Mouse (Mus musculus) midbrain, postnatal 0 days (tissue): ENCODE results near the gene Mtg2. TPM values are rescaled to one million over a fixed set of nuclear protein-coding genes. Genes with fewer than 3 reads are reported as not detected.

Experiments
- ATAC-seq: fragments of 200-750 bp; cut with Nextera tagmentation; 2 replicates; pipeline ENCODE4 v1.8.0; 2017; ENCODE audit warnings: moderate number of reproducible peaks, mild to moderate bottlenecking, moderate TSS enrichment, moderate library complexity; ENCODE audit not compliant: low FRiP score
- DNase-seq: peaks from one replicate; pipeline ENCODE4 v3.0.0-alpha.2; 2015; ENCODE audit warnings: low spot score
- H3K27ac ChIP-seq: fragments of 300-500 bp; sonication (generic); 2 replicates; pipeline ENCODE4 v1.5.1; 2014; ENCODE audit warnings: low read depth, mild to moderate bottlenecking, low read length, mixed read lengths
- H3K27me3 ChIP-seq: fragments of 300-500 bp; sonication (generic); 2 replicates; pipeline ENCODE4 v1.6.1; 2014; ENCODE audit warnings: low read length, control low read depth, mixed read lengths; ENCODE audit not compliant: insufficient read depth
- H3K36me3 ChIP-seq: fragments of 300-500 bp; sonication (generic); 2 replicates; pipeline ENCODE4 v1.6.1; 2014; ENCODE audit warnings: low read length, control low read depth, mixed read lengths; ENCODE audit not compliant: insufficient read depth
- H3K4me1 ChIP-seq: fragments of 300-500 bp; sonication (generic); 2 replicates; pipeline ENCODE4 v1.6.1; 2014; ENCODE audit warnings: mild to moderate bottlenecking, control low read depth, antibody characterized with exemption, low read length, mixed read lengths; ENCODE audit not compliant: insufficient read depth
- H3K4me2 ChIP-seq: fragments of 300-500 bp; sonication (generic); 2 replicates; pipeline ENCODE4 v1.6.1; 2014; ENCODE audit warnings: low read depth, mild to moderate bottlenecking, low read length, mixed read lengths; ENCODE audit not compliant: poor library complexity, severe bottlenecking
- H3K4me3 ChIP-seq: fragments of 300-500 bp; sonication (generic); 2 replicates; pipeline ENCODE4 v1.5.1; 2014; ENCODE audit warnings: low read depth, mild to moderate bottlenecking, low read length, moderate library complexity
- H3K9ac ChIP-seq: fragments of 300-500 bp; sonication (generic); replicated peaks from 2 replicates; pipeline ENCODE4 v1.6.1; 2014; ENCODE audit warnings: mild to moderate bottlenecking, low read length, moderate library complexity, mixed read lengths; ENCODE audit not compliant: poor library complexity, severe bottlenecking
- H3K9me3 ChIP-seq: fragments of 300-500 bp; sonication (generic); 2 replicates; pipeline ENCODE4 v1.6.1; 2016; ENCODE audit warnings: low read length, control low read depth
- CTCF ChIP-seq: IDR thresholded peaks from 2 replicates; pipeline ENCODE4 v1.5.1; 2016; ENCODE audit warnings: antibody characterized with exemption, mild to moderate bottlenecking
- WGBS: fragments of 180-500 bp; shearing (Covaris S2); extraction: QIAGEN DNeasy Blood & Tissue Kit; methylation state at CpG from one replicate; pipeline ENCODE4 v1.1.7; 2014; 5-methylcytosine and 5-hydroxymethylcytosine counted together
- polyA plus RNA-seq: library from polyadenylated mRNA; unstranded; fragments of >200 nt; fragmentation: Nextera tagmentation; extraction: Ambion mirVana; gene quantifications from 2 replicates; pipeline ENCODE4 v1.2.1, GENCODE M21; 2015
- total RNA-seq: library from RNA; depleted of rRNA; stranded (reverse); fragments of >200 nt; gene quantifications from 2 replicates; pipeline ENCODE4 v1.2.3, GENCODE M21; 2014

Gene Mtg2
- total and polyA plus RNA-seq, 2 experiments from 2014 or later: 18.0 to 27.3 TPM

DNA sequence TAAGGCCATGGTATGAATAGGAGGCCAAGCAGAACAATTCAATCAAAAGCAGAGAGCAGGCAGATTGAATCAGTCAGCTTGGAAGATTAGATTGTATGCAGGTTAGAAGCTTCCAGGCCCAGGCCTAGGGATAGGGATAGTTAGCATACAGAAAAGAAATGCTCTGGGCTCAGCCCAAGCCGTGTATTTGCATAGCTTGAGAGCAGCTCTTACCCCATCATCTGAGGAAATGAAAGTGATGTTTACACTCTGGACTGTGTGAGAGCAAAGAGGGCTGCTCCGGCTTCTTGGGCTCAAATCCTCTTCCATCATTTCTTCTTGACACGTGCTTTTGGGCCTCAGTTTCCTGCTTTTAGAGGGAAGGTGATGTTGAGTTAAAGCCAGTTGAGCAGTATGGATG, 22.8 kb upstream of the Mtg2 start:
- TF ChIP-seq CTCF: no peak
- ATAC-seq: no peak
- Histone ChIP-seq H3K4me2 (no peak overlapping the region), H3K4me3 (no peak overlapping the region), H3K36me3 (peaks cover 8% of the 10 kb centered on the region), H3K27me3 (no peaks in the 10 kb centered on the region), H3K27ac (no peak overlapping the region), H3K9me3 (no peaks in the 10 kb centered on the region), H3K9ac (no peak overlapping the region), H3K4me1 (peaks cover 7% of the 10 kb centered on the region)
- DNase-seq: no peak
- WGBS: 93% methylated on average over 3 of the region's 3 CpGs

DNA sequence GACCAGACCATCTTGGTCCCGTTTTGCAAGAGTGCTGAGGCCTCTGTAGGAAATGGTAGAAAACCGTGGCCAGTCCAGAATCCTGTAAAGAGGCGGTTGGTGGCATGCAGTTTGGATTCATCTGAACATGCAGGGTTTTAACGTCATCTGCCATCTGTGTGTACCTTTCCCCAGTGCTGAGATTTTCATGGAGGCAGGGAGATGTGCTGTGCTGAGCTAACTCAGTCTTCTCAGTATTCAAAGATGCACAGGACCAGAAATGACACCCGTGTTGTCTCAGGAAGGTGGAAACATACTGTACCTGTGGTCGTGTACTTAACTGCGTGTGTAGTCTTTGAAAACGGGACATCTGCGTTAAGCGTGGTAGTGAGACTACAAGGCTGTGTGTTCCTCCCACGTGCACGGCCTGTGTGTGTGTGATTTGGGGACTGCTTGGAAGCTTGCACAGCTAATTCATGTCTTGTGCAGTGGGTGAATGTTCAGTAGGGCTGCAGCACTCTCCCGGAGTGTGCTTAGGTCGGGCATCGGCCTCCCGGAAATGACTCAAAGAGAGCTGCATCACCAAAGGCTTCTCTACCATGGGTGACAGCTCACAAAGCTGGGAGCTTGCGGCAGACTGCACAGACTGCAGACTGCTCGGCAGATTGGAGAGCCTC, 22.3 kb upstream of the Mtg2 start:
- no peak overlapping the region for H3K4me3 ChIP-seq
- H3K36me3 ChIP-seq: peaks cover 13% of the 10 kb centered on the region
- no peak overlapping the region for H3K27ac ChIP-seq
- H3K9me3 ChIP-seq: no peaks in the 10 kb centered on the region
- H3K4me2 ChIP-seq: no peak overlapping the region
- H3K9ac ChIP-seq: no peak overlapping the region
- TF ChIP-seq CTCF: no peak
- 95% methylated on average over 18 of the region's 18 CpGs for WGBS
- DNase-seq: no peak
- H3K27me3 ChIP-seq: no peaks in the 10 kb centered on the region
- H3K4me1 ChIP-seq: peaks cover 7% of the 10 kb centered on the region
- no peak for ATAC-seq

DNA sequence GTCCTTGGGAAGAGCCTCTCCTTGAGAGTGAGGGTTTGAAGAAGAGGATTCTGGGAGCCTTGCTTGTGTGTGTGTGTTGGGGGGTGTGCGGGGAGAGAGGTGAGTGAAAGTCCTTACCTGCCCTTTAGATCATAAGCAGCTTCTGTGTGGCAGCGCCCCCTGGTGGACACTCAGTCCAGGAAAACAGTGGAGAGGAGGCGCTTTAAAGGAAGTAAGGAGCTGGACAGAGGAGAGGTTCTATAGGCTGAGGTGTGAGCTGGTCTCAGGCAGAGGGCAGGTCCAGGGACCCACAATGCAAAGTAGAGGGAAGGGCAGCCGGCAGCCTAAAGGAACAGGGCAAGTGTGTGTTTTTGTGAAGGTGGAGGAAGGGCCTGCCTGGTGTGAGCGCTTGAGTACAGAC, 19.4 kb upstream of the Mtg2 start:
- ATAC-seq (peak; percentile 35), DNase-seq (peak; percentile 80)
- H3K9me3 ChIP-seq: no peaks in the 10 kb centered on the region
- no peak overlapping the region for H3K4me2 ChIP-seq
- no peak overlapping the region for H3K9ac ChIP-seq
- no peak overlapping the region for H3K27ac ChIP-seq
- peak; percentile 94 for TF ChIP-seq CTCF
- no peaks in the 10 kb centered on the region; the same call in 1 of the 2 replicates for H3K4me1 ChIP-seq
- no peaks in the 10 kb centered on the region for H3K27me3 ChIP-seq
- 26% methylated on average over 5 of the region's 5 CpGs for WGBS
- H3K36me3 ChIP-seq: peaks cover 38% of the 10 kb centered on the region
- no peak overlapping the region for H3K4me3 ChIP-seq

GRCm38 (mm10) chr2:180051986-180052733, 18.2 kb upstream of the Mtg2 start:
- Histone ChIP-seq H3K4me2 (no peak overlapping the region), H3K4me1 (no peaks in the 10 kb centered on the region; the same call in 1 of the 2 replicates), H3K9ac (no peak overlapping the region), H3K36me3 (peaks cover 45% of the 10 kb centered on the region), H3K9me3 (no peaks in the 10 kb centered on the region), H3K27me3 (no peaks in the 10 kb centered on the region), H3K4me3 (no peak overlapping the region), H3K27ac (no peak overlapping the region)
- TF ChIP-seq CTCF: peak; percentile 52
- whole genome bisulfite sequencing: 90% methylated on average over 14 of the region's 14 CpGs
- ATAC-seq (no peak), DNase-seq (no peak)

DNA sequence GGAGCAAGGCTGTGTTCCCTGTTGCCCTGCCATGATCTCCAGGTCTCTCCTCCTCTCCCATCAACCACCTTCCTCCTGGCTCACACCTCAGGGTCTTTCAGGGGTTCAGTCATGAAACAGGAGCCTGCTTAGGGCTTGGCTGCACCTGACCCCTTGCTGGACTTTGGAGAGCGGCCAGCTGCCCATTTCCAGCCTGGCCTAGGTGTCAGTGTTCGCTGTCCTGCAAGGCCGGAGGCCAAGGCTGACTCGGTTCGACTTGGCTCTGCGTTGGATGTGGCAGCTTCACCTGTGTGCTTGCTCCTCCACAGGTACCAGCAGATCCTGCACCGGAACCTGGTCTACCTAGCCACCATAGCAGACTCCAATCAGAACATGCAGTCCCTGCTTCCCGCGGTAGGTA, 17.4 kb upstream of the Mtg2 start:
- H3K27me3 ChIP-seq: no peaks in the 10 kb centered on the region
- no peaks in the 10 kb centered on the region for H3K9me3 ChIP-seq
- ATAC-seq: no peak
- H3K36me3 ChIP-seq: peaks cover 54% of the 10 kb centered on the region
- H3K4me1 ChIP-seq: no peaks in the 10 kb centered on the region; the same call in 1 of the 2 replicates
- DNase-seq: no peak
- no peak overlapping the region for H3K27ac ChIP-seq
- no peak overlapping the region for H3K4me2 ChIP-seq
- no peak for TF ChIP-seq CTCF
- H3K9ac ChIP-seq: no peak overlapping the region
- WGBS: 95% methylated on average over 9 of the region's 9 CpGs
- no peak overlapping the region for H3K4me3 ChIP-seq
